Mouse (Mus musculus) urinary bladder, postnatal 36 days (tissue): Measurements from ENCODE around the gene Lsm14b.

Experiments used
- DNase-seq, 2 experiments: peaks; one replicate each; pipeline ENCODE4 v3.0.0; 2022; ENCODE audit warnings: low spot score in 2 of 2, mixed read lengths in 1 of 2

Gene Lsm14b

GRCm38 (mm10) chr2:180051986-180052733 is 27.4 kb downstream of the Lsm14b start:
- DNase-seq, result no peak

DNA sequence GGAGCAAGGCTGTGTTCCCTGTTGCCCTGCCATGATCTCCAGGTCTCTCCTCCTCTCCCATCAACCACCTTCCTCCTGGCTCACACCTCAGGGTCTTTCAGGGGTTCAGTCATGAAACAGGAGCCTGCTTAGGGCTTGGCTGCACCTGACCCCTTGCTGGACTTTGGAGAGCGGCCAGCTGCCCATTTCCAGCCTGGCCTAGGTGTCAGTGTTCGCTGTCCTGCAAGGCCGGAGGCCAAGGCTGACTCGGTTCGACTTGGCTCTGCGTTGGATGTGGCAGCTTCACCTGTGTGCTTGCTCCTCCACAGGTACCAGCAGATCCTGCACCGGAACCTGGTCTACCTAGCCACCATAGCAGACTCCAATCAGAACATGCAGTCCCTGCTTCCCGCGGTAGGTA is 28.2 kb downstream of the Lsm14b start:
- DNase-seq, result no peak

DNA sequence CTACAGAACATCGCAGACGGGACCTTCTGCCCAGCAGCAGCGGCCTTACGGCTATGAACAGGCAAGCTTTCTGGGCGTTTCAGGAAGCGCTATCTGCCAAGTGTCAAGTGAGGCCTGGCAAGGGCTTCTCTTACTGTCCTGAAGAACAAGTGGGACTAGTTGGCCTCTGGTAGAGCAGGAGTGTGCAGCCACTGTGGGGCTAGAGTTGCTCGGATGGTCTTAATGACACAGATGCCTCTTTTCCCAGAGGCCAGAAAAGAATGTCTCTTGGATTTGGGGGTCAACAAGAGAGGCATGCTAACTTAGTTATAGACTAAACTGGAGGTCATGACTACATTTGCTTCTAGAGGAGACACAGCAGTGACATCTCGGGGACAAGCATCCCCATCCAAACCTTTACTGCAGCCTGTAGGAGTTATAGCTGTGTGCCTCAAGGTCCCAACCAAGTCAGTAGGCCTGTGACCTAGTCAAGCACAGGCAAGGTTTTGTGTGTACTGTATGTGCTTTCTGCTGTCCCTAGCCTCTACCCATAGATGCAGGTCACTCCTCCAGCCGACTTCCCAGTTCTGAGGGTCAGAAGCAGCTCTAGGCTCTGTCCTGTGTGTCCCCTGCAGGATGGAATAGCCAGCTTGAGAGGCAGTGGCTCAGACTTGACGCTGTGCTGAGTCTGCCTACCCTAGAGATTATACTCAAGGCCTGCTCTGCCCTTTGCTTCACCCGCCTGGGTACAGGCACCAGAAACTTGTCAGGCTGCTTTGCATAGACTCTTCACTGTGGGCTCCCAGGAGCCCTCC is 38.7 kb downstream of the Lsm14b start:
- DNase-seq, result no peak

DNA sequence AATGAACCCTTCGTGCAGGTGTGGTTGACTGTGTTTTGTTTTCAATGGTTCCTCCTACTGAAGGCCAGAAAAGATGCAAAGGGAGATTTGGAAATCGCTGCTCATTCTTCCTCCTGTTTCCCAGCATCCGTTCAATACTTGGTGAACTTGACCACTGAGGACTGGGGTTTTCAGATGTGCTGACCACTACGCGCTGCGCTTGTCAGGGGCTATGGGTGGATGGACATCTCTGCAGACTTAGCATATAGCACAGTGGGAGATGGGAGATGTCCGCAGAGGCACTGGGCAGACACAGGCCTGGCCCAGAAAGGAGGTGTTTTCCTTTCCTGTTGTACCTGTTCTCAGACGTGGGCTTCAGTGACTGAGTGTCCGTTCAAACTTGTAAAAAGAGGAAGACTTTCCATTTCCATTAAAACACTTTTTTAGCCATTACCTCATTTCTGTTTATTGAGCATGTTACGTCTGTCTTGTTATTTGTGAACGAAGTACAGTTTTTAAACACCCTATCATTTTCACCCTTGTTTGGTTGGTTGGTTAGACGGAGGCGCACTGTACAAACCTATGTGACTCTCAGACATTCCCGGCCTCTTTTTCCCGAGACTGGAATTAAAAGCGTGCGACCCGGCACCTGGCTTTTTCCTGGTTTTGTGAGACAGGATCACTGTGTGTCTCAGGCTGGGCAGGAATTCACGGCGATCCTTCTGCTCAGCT is 45.1 kb downstream of the Lsm14b start:
- no peak for DNase-seq

DNA sequence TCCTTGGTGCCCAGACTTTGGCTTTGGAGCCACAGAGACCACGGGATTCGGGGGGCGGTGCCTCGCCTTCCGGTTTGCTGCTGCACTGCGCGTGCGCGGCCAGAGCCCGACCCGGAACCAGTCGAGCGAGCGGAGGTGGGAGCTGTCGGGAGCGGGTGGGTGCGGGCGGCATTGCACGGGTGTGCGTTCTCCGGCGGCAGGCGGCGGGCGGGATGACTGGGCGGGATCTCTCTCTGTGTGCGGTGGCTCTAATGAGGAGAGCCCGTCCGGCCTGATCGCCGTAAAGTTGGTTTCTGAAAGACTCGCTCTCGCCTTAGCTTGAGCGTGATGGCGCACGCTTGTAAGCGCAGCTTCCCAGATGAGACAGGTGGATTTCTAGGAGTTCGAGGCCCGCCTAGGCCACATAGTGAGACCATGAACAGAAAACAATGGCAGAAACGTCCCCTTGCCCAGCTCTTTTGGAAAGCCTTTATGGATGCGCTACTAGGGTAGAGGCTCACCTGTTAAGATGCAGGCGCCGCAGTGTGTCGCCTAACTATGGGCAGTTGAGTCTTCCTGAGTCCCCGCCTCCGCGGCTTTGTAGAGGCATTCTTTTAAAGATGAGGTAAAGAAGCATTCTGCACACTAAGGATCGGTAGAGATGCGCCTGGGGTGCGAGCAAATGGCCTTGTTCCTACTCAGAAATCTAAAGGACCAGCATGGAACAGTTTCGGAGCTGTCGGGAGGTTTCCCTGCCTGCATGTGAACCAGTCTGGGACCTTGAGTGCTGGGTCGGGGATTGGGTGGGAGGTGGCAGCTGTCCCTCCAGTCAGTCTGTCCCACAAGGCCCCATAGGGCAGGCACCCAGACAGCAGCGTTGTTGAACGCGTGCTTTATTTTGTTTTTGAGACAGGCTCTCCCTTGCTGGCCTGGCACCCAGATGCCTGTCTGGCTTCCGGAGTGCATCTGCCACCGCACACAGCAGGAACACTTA is 46.0 kb downstream of the Lsm14b start, which contains the start of gene Mtg2:
Gene Mtg2, plus strand, starts transcription at position 108 of the 973 bp plus-strand sequence.
- DNase-seq, result peak; percentile 93 to 95

GRCm38 (mm10) chr2:180071671-180072070 is 46.9 kb downstream of the Lsm14b start:
- no peak for DNase-seq

GRCm38 (mm10) chr2:180072886-180073285 is 48.1 kb downstream of the Lsm14b start:
- DNase-seq, result no peak

DNA sequence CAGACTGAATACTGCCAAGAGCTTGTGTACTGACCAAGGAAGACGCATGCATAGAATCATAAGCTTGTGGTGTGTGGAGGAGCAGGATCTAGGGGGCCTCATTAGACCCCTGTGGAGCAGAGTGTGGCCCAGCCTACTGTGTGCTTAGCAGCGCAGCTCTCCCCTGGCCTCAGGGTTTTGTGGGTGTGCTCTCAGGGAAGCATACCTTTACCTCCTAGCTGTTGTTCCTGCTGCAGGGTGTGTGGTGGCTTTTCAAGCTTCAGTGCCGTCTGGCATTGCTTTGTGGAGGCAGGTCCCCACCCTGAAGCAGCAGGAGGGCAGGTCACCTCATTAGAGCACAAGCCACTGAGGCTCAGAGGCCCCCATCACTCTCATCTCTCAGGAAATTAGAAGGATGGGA is 52.8 kb downstream of the Lsm14b start:
- DNase-seq, result no peak

DNA sequence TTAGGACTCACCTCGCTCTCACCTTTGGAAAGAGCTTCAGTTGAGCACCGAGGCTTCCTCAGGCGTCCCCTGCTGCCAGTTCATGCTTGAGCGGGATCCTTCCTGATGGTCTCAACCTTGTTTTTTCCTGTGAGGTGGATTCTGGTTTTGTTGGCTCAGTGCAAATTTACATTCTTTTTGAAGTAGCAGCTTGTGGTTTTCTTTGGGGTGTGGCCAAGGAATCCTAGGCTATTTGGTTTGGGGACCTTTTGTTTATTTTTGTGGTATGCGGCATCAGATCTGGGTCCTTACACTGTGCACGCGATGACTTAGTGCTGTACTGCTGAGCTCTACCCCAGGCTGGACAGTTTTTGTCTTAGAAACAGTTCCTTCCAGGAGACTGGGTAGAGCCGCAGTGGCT is 55.9 kb downstream of the Lsm14b start:
- DNase-seq, result no peak

DNA sequence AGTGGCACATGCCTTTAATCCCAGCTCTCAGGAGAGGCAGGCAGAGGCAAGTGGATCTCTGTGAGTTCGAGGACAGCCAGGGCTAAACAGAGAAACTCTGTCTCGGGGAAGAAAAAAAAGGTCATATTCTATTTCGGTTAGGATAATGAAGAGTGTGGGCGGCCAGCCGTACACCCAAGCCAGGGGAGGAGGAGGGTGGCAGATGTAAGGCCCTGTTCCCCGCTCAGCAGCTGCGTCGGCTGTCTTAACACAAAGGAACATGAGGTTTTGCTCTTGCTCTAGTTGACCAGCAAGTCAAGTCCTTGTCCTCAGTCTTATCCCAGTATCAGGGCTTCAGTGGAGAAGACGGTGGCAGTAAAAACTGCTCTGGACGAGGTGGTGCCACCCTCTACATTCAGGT is 58.3 kb downstream of the Lsm14b start:
- no peak for DNase-seq

GRCm38 (mm10) chr2:180084565-180084964 is 59.8 kb downstream of the Lsm14b start:
- DNase-seq, result no peak
